ENCODE assay signal across 8 mouse cellular contexts in the genomic region with DNA sequence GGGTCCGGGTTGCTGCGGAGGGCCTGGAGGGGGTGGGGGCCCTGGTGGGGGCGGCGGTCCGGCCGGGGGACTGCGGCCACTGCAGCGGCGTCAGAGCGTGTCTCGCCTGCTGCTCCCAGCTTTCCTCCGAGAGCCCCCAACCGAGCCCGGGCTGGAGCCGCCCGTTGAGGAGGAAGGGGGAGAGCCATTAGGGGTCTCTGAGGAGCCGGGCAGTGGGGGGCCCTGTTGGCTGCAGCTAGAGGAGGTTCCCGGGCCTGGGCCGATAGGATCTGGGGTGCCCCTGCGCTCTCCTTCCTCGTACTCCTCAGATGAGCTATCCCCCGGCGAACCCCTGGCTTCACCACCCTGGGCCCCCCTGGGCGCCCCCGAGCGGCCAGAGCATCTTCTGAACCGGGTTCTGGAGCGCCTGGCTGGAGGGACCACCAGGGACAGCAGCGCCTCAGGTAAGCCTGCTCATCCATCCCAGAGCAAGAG. TPM values are rescaled to one million over a fixed set of nuclear protein-coding genes. Genes with fewer than 3 reads are reported as not detected.
DNase-seq lines count a peak whose midpoint lies in the region; ATAC-seq lines count a peak whose summit lies in the region.

No protein-coding gene starts in this region.

- WGBS in lung, embryonic 15.5 days: 1% methylated on average over 29 of the region's 29 CpGs
- WGBS in hindbrain, embryonic 11.5 days: 1% methylated on average over 29 of the region's 29 CpGs
- WGBS in midbrain, embryonic 11.5 days: 2% methylated on average over 22 of the region's 29 CpGs

- peaks cover 18% of the 10 kb centered on the region for H3K4me1 ChIP-seq in lung, embryonic 15.5 days
- no peaks in the 10 kb centered on the region for H3K4me1 ChIP-seq in hindbrain, embryonic 11.5 days (replicated peaks; ENCODE audit: control insufficient read depth, insufficient read depth, low read length)
- peaks cover 27% of the 10 kb centered on the region for H3K4me1 ChIP-seq in midbrain, embryonic 11.5 days (ENCODE audit: control insufficient read depth, insufficient read depth, low read length)

- peak; percentile 21 for ATAC-seq in lung, embryonic 15.5 days (ENCODE audit: borderline replicate concordance, extremely low read depth, low FRiP score, low TSS enrichment)
- peak; percentile 53; the same call in 1 of the 2 replicates for ATAC-seq in hindbrain, embryonic 11.5 days (ENCODE audit: low FRiP score)
- peak; percentile 47 for ATAC-seq in midbrain, embryonic 11.5 days (ENCODE audit: low FRiP score)

- H3K4me2 ChIP-seq in lung, embryonic 15.5 days: peak overlapping the region; percentile 100
- peak overlapping the region; percentile 98 for H3K4me2 ChIP-seq in hindbrain, embryonic 11.5 days (replicated peaks; ENCODE audit: low read depth, low read length)
- H3K4me2 ChIP-seq in midbrain, embryonic 11.5 days: peak overlapping the region; percentile 99

- H3K9ac ChIP-seq in lung, embryonic 15.5 days: peak overlapping the region; percentile 60
- H3K9ac ChIP-seq in hindbrain, embryonic 11.5 days (ENCODE audit: low read depth, low read length): peak overlapping the region; percentile 66
- peak overlapping the region; percentile 70 for H3K9ac ChIP-seq in midbrain, embryonic 11.5 days (ENCODE audit: low read length)

- H3K27ac ChIP-seq in lung, embryonic 15.5 days: no peak overlapping the region
- no peak overlapping the region for H3K27ac ChIP-seq in hindbrain, embryonic 11.5 days (ENCODE audit: low read depth, low read length)
- H3K27ac ChIP-seq in midbrain, embryonic 11.5 days (ENCODE audit: low read depth, low read length): no peak overlapping the region

- peaks cover 22% of the 10 kb centered on the region for H3K36me3 ChIP-seq in lung, embryonic 15.5 days
- H3K36me3 ChIP-seq in hindbrain, embryonic 11.5 days (ENCODE audit: control insufficient read depth, insufficient read depth, low read length): peaks cover 7% of the 10 kb centered on the region; the same call in 1 of the 2 replicates
- H3K36me3 ChIP-seq in midbrain, embryonic 11.5 days (ENCODE audit: control insufficient read depth, insufficient read depth, low read length): peaks cover 8% of the 10 kb centered on the region; the same call in 1 of the 2 replicates

- peak; percentile 24 to 52 for DNase-seq in cerebellum, adult 18-20 months
- no peak for DNase-seq in cerebellum, adult 8-10 months
- DNase-seq in lung, postnatal 10 days: no peak
- peak; percentile 39 for DNase-seq in hindbrain, embryonic 11.5 days (ENCODE audit: low spot score)
- DNase-seq in midbrain, embryonic 11.5 days (ENCODE audit: low spot score, missing footprints): peak; percentile 89
- peak; percentile 61 for DNase-seq in thymus, postnatal 14 days
- no peak for DNase-seq in frontal cortex, postnatal 14 days (ENCODE audit: low spot score in 2 of 2)

- peaks cover 27% of the 10 kb centered on the region for H3K27me3 ChIP-seq in lung, embryonic 15.5 days
- H3K27me3 ChIP-seq in hindbrain, embryonic 11.5 days (ENCODE audit: control insufficient read depth, insufficient read depth, low read length): peaks cover 8% of the 10 kb centered on the region; the same call in 1 of the 2 replicates
- H3K27me3 ChIP-seq in midbrain, embryonic 11.5 days (ENCODE audit: control insufficient read depth, insufficient read depth, low read length): peaks cover 15% of the 10 kb centered on the region

- no peaks in the 10 kb centered on the region for H3K9me3 ChIP-seq in lung, embryonic 15.5 days
- no peaks in the 10 kb centered on the region for H3K9me3 ChIP-seq in hindbrain, embryonic 11.5 days (ENCODE audit: control insufficient read depth, low read length)
- H3K9me3 ChIP-seq in midbrain, embryonic 11.5 days (ENCODE audit: control insufficient read depth, low read length): no peaks in the 10 kb centered on the region

- peak overlapping the region; percentile 62 for H3K4me3 ChIP-seq in lung, embryonic 15.5 days
- H3K4me3 ChIP-seq in hindbrain, embryonic 11.5 days (ENCODE audit: low read depth, low read length): peak overlapping the region; percentile 53
- peak overlapping the region; percentile 61 for H3K4me3 ChIP-seq in midbrain, embryonic 11.5 days (ENCODE audit: low read depth, low read length)

RNA-seq across cellular contexts. Expression of a gene that starts 0.7 kb away (rescaled TPM):
- 0.86 and 1.4 TPM in 2 replicates for polyA plus RNA-seq in lung, embryonic 15.5 days (2015; fragmentation: Nextera tagmentation; extraction: Ambion mirVana)
- 2.0 and 2.2 TPM in 2 replicates for polyA plus RNA-seq in hindbrain, embryonic 11.5 days (2014; fragmentation: Nextera tagmentation; extraction: Ambion mirVana)
- 1.6 and 1.8 TPM in 2 replicates for polyA plus RNA-seq in midbrain, embryonic 11.5 days (2014; fragmentation: Nextera tagmentation; extraction: Ambion mirVana)

RNA-seq across cellular contexts. Expression of a gene that starts 26.2 kb away (rescaled TPM):
- polyA plus RNA-seq in lung, embryonic 15.5 days (2015; fragmentation: Nextera tagmentation; extraction: Ambion mirVana): 3.7 and 4.1 TPM in 2 replicates
- 5.1 and 5.4 TPM in 2 replicates for polyA plus RNA-seq in hindbrain, embryonic 11.5 days (2014; fragmentation: Nextera tagmentation; extraction: Ambion mirVana)
- polyA plus RNA-seq in midbrain, embryonic 11.5 days (2014; fragmentation: Nextera tagmentation; extraction: Ambion mirVana): 4.4 and 5.9 TPM in 2 replicates

RNA-seq across cellular contexts. Expression of a gene that starts 32.6 kb away (rescaled TPM):
- polyA plus RNA-seq in lung, embryonic 15.5 days (2015; fragmentation: Nextera tagmentation; extraction: Ambion mirVana): 35.7 and 37.9 TPM in 2 replicates
- 44.6 and 49.6 TPM in 2 replicates for polyA plus RNA-seq in hindbrain, embryonic 11.5 days (2014; fragmentation: Nextera tagmentation; extraction: Ambion mirVana)
- polyA plus RNA-seq in midbrain, embryonic 11.5 days (2014; fragmentation: Nextera tagmentation; extraction: Ambion mirVana): 51.9 and 53.1 TPM in 2 replicates

RNA-seq across cellular contexts. Expression of a gene that starts 42.0 kb away (rescaled TPM):
- 21.1 and 21.2 TPM in 2 replicates for polyA plus RNA-seq in lung, embryonic 15.5 days (2015; fragmentation: Nextera tagmentation; extraction: Ambion mirVana)
- 25.0 and 28.0 TPM in 2 replicates for polyA plus RNA-seq in hindbrain, embryonic 11.5 days (2014; fragmentation: Nextera tagmentation; extraction: Ambion mirVana)
- 24.0 and 25.1 TPM in 2 replicates for polyA plus RNA-seq in midbrain, embryonic 11.5 days (2014; fragmentation: Nextera tagmentation; extraction: Ambion mirVana)

Comparison
In these comparisons a context has a peak if more than half of its experiments do, and no peak if none do; other contexts are left out.
1. DNase-seq: peak in cerebellum, adult 18-20 months (2 of 2), hindbrain, embryonic 11.5 days (single experiment), midbrain, embryonic 11.5 days (single experiment) and thymus, postnatal 14 days (single experiment); none in cerebellum, adult 8-10 months (single experiment), lung, postnatal 10 days (single experiment) and frontal cortex, postnatal 14 days (0 of 2).
2. Peak in every context shown above with its lines, with median percentiles within 50 percentile points of each other: ATAC-seq, H3K4me2 ChIP-seq, H3K4me3 ChIP-seq and H3K9ac ChIP-seq.